Mouse (Mus musculus) hindbrain, embryonic 10.5 days (tissue): ENCODE measurements around the gene Myo3b. TPM values are rescaled to one million over a fixed set of nuclear protein-coding genes. Genes with fewer than 3 reads are reported as not detected.

ENCODE experiments used
- DNase-seq: peaks from one replicate; pipeline ENCODE4 v3.0.0-alpha.2; 2017; ENCODE audit warnings: low spot score
- H3K27ac ChIP-seq: fragments of 300-500 bp; sonication (generic); 2 replicates; pipeline ENCODE4 v1.5.1; 2016; ENCODE audit warnings: mild to moderate bottlenecking, moderate library complexity
- H3K27me3 ChIP-seq: fragments of 300-500 bp; sonication (generic); 2 replicates; pipeline ENCODE4 v1.6.1; 2016; ENCODE audit warnings: mild to moderate bottlenecking; ENCODE audit not compliant: poor library complexity, insufficient read depth, severe bottlenecking
- H3K36me3 ChIP-seq: fragments of 300-500 bp; sonication (generic); 2 replicates; pipeline ENCODE4 v1.6.1; 2016; ENCODE audit warnings: mild to moderate bottlenecking, moderate library complexity
- H3K4me1 ChIP-seq: fragments of 300-500 bp; sonication (generic); replicated peaks from 2 replicates; pipeline ENCODE4 v1.6.1; 2016; ENCODE audit warnings: mild to moderate bottlenecking
- H3K4me3 ChIP-seq: fragments of 300-500 bp; sonication (generic); 2 replicates; pipeline ENCODE4 v1.5.1; 2016; ENCODE audit warnings: mild to moderate bottlenecking, moderate library complexity
- H3K9me3 ChIP-seq: fragments of 300-500 bp; sonication (generic); 2 replicates; pipeline ENCODE4 v1.6.1; 2016; ENCODE audit warnings: mild to moderate bottlenecking, moderate library complexity
- WGBS: fragments of 180-500 bp; shearing (Covaris S2); methylation state at CpG from one replicate; pipeline ENCODE4 v1.1.7; 2016; 5-methylcytosine and 5-hydroxymethylcytosine counted together
- polyA plus RNA-seq: library from polyadenylated mRNA; unstranded; fragments of >200 nt; fragmentation: Nextera tagmentation; extraction: Ambion mirVana; gene quantifications from 2 replicates; pipeline ENCODE4 v1.2.1, GENCODE M21; 2016

Gene Myo3b
- polyA plus RNA-seq, 1 experiment from 2014 or later: not detected

- WGBS: 88% methylated on average over 8 of the region's 8 CpGs
- Histone ChIP-seq H3K4me1 (peaks cover 17% of the 10 kb centered on the region), H3K36me3 (no peaks in the 10 kb centered on the region), H3K27me3 (0 out of 2 replicates have a peak, but pooled peaks cover 3% of the 10 kb centered on the region), H3K4me3 (no peak overlapping the region), H3K27ac (no peak overlapping the region), H3K9me3 (no peaks in the 10 kb centered on the region)
- DNase-seq: no peak
These were observed 301.3 kb downstream of the Myo3b start for GRCm38 (mm10) chr2:70340224-70340623.

DNA sequence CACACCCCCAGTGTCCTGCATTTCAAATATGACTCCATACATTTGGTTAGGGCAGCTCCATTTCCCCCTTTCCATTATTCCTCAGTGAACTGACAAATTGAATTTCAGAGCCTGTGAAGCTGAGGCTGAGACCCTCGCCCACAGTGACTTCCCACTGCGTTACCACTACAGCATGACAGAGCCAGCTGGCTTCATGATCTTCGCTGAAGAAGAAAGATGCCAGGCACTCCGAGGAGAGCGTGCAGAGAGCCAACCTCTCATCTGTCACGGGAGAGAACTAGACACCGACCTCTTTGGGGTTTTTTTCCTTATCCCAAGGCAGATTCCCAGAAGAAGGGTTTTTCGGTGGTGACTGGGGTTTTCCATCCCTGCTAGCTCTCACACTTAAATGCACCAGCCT is 306.2 kb downstream of the Myo3b start:
- no peaks in the 10 kb centered on the region for H3K36me3 ChIP-seq
- H3K4me1 ChIP-seq: peaks cover 2% of the 10 kb centered on the region; the same call in 1 of the 2 replicates
- H3K27me3 ChIP-seq: 0 out of 2 replicates have a peak, but pooled peaks cover 3% of the 10 kb centered on the region
- no peak overlapping the region for H3K27ac ChIP-seq
- 71% methylated on average over 8 of the region's 8 CpGs for WGBS
- no peak for DNase-seq
- no peaks in the 10 kb centered on the region for H3K9me3 ChIP-seq
- no peak overlapping the region for H3K4me3 ChIP-seq

DNA sequence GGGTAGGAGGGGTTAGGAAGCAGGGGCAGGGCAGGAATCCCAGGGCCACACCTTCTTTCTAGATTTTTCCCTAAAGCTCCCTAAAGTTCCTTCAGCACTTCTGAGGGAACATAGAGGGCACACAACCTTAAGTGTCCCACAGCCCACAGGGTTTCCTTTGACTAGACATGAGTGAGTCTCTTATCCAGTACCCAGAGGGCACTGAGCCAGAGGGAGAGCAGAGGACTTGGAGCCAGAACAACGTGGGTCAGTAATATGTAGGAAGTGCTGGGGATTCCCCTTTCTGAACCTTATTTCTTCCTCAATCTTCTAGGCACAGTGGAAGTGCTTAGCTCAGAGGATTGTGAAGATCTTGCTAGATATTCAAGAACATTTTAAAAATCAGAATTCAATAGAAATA is 308.6 kb downstream of the Myo3b start:
- H3K27ac ChIP-seq: no peak overlapping the region
- H3K36me3 ChIP-seq: no peaks in the 10 kb centered on the region
- WGBS: 40% methylated on average over 1 of the region's 1 CpGs
- H3K4me3 ChIP-seq: no peak overlapping the region
- DNase-seq: no peak
- H3K9me3 ChIP-seq: no peaks in the 10 kb centered on the region
- 0 out of 2 replicates have a peak, but pooled peaks cover 3% of the 10 kb centered on the region for H3K27me3 ChIP-seq
- no peaks in the 10 kb centered on the region for H3K4me1 ChIP-seq

DNA sequence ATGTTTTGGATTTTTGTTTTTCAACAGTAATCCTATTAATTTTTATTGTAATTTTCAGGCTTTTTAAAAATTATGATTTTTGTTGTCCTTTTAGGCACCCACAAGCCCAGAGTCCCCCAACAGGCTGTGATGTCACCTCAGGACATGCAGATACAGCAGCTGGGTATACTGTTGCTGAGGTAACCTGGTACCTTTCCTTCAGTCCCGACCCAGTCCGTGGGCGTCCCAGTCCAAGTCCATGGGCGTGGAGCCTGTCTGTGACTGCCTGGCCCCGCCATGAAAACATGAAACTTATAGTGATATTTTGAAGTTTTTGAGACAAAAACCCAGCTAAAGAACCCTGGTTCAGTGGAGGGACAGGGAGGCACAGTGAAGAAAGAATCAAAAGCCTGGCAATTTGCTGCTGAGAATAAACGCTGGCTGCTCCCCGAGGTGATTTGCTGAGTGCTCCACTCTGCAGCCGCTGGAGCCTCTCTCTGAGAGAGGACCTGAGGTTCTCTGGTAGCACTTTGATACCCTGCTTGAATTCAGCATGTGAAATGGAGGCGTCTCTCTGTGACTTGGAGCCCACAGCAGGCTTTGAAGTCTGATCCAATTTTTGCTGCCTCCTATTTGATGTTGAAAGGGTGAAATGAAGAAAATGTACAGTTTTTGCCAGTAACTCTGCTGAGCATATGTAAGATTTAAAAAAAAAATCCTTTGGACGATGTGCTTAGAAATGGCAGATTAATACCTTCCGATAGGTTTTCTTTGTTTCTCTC is 310.0 kb downstream of the Myo3b start:
- Histone ChIP-seq H3K27me3 (no peaks in the 10 kb centered on the region), H3K27ac (no peak overlapping the region), H3K4me3 (no peak overlapping the region), H3K9me3 (no peaks in the 10 kb centered on the region), H3K4me1 (no peaks in the 10 kb centered on the region), H3K36me3 (no peaks in the 10 kb centered on the region)
- 75% methylated on average over 11 of the region's 11 CpGs for WGBS
- DNase-seq: no peak

DNA sequence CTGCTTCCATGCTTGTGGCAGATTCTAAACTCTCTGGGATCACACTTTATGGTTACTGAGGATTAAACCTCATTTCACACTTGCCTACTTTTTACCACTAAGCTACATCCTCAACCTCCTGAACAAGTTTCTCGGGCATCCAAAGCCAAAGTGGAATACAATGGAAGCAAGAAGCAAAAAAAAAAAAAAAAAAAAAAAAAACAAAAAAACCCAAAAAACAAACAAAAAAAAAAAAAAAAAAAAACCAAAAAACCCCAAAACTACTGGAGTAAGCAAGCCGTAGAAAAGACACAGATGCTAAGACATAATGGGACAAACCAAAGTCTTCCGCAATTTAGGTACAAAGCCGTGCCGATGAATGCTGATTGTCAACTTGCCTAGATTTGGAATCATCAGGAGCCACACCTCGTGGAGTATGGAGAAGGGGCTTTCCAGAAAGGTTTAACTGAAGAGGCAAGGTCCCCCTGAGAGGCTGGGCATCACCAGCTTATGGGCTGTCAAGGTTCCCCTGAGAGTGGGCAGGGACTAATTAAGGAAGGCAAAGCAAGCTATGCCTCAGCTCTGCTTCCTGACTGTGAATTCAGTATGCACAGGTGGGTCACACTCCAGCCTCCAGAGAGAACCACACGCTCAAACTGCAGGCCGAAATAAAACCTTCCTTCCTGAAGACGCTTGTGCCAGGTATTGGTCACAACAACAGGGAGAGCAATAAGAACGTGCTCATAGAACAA is 313.7 kb downstream of the Myo3b start:
- no peak overlapping the region for H3K4me3 ChIP-seq
- WGBS: 86% methylated on average over 10 of the region's 10 CpGs

GRCm38 (mm10) chr2:70354056-70354455 is 315.1 kb downstream of the Myo3b start:
- Histone ChIP-seq H3K4me3 (no peak overlapping the region), H3K27me3 (no peaks in the 10 kb centered on the region), H3K27ac (no peak overlapping the region), H3K36me3 (no peaks in the 10 kb centered on the region), H3K9me3 (0 out of 2 replicates have a peak, but pooled peaks cover 4% of the 10 kb centered on the region), H3K4me1 (no peaks in the 10 kb centered on the region)
- no peak for DNase-seq
- WGBS: 84% methylated on average over 4 of the region's 4 CpGs

More for the DNA sequence above, 313.7 kb downstream of the Myo3b start:
- no peak overlapping the region for H3K27ac ChIP-seq
- H3K36me3 ChIP-seq: no peaks in the 10 kb centered on the region
- H3K9me3 ChIP-seq: 0 out of 2 replicates have a peak, but pooled peaks cover 4% of the 10 kb centered on the region
- no peak for DNase-seq
- no peaks in the 10 kb centered on the region for H3K4me1 ChIP-seq
- no peaks in the 10 kb centered on the region for H3K27me3 ChIP-seq

- no peak for DNase-seq
- Histone ChIP-seq H3K4me3 (no peak overlapping the region), H3K9me3 (0 out of 2 replicates have a peak, but pooled peaks cover 4% of the 10 kb centered on the region), H3K27me3 (no peaks in the 10 kb centered on the region), H3K36me3 (no peaks in the 10 kb centered on the region), H3K4me1 (no peaks in the 10 kb centered on the region), H3K27ac (no peak overlapping the region)
- WGBS: 76% methylated on average over 2 of the region's 2 CpGs
These were observed 316.1 kb downstream of the Myo3b start for GRCm38 (mm10) chr2:70355026-70355425.

- H3K27me3 ChIP-seq: no peaks in the 10 kb centered on the region
- H3K36me3 ChIP-seq: no peaks in the 10 kb centered on the region
- no peak overlapping the region for H3K27ac ChIP-seq
- no peaks in the 10 kb centered on the region for H3K9me3 ChIP-seq
- no peak overlapping the region for H3K4me3 ChIP-seq
- H3K4me1 ChIP-seq: no peaks in the 10 kb centered on the region
- DNase-seq: no peak
- 90% methylated on average over 6 of the region's 6 CpGs for WGBS
These were observed 330.5 kb downstream of the Myo3b start for GRCm38 (mm10) chr2:70369421-70369820.

DNA sequence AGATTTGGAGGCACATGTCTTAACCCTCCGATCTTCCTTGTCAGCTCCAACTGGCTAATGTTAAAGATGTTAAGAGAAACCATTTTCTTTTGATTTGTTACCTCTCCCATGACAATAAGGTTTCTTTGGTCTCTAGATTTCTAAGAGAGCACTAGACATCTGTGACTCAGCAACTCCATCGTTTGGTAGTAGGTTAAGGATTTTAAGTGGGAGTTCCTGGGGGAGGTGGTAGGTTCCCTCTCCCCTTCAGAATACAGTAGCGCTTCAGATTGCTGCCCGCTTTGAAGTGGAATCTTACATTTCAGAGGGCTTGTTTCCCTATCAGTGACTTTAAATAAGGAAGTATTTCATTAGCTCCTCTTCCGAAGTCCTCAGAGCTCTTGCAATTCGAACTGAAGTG is 340.4 kb downstream of the Myo3b start:
- WGBS: 68% methylated on average over 6 of the region's 6 CpGs
- Histone ChIP-seq H3K27me3 (no peaks in the 10 kb centered on the region), H3K4me3 (no peak overlapping the region), H3K4me1 (no peaks in the 10 kb centered on the region), H3K27ac (no peak overlapping the region), H3K9me3 (no peaks in the 10 kb centered on the region), H3K36me3 (no peaks in the 10 kb centered on the region)
- DNase-seq: no peak

- Histone ChIP-seq H3K4me1 (no peaks in the 10 kb centered on the region), H3K9me3 (no peaks in the 10 kb centered on the region), H3K27ac (no peak overlapping the region), H3K27me3 (no peaks in the 10 kb centered on the region), H3K4me3 (no peak overlapping the region), H3K36me3 (no peaks in the 10 kb centered on the region)
- 45% methylated on average over 6 of the region's 6 CpGs for WGBS
- DNase-seq: no peak
These were observed 341.0 kb downstream of the Myo3b start for GRCm38 (mm10) chr2:70379939-70380338.

DNA sequence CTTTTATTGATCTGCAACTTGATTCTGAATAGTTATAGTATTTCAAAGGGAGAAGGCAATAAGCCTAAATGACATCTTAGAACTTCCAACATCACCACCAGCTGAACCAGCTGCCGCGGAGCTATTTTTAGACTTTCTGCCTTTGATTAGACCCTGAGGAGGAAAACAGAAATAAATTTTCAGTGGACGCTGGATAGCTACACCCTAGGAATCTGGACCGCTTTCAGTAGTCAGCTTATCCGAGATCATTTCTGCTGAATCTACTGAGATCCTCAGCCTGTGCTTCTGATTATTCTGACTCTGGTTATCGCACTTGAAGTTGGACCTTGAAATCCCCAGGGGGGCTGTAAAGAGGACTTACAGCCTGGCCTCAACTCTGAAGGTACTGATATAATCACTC is 349.7 kb downstream of the Myo3b start:
- Histone ChIP-seq H3K4me3 (no peak overlapping the region), H3K4me1 (peaks cover 11% of the 10 kb centered on the region; the same call in 1 of the 2 replicates), H3K9me3 (no peaks in the 10 kb centered on the region), H3K27ac (no peak overlapping the region), H3K27me3 (no peaks in the 10 kb centered on the region), H3K36me3 (no peaks in the 10 kb centered on the region)
- WGBS: 76% methylated on average over 6 of the region's 6 CpGs
- no peak for DNase-seq

DNA sequence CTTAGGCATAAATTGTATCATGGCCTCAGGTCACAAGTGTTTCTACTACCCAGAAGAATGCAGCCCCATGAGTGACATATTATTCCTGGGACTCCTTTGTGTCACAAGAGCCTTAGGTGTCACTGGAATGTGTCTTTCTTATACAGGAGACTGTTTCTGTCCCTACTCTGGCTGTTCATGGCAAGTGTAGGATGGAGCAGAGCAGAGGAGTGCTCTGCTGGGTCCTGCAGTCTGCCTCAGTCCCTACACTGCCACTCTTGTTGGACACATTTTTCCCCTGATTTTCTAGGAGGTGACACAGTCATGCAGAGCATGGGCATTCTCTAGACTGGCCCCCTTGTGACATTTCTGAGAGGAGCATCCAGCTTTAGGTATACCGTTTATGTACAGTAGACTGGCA is 350.2 kb downstream of the Myo3b start:
- H3K9me3 ChIP-seq: no peaks in the 10 kb centered on the region
- H3K36me3 ChIP-seq: no peaks in the 10 kb centered on the region
- H3K27ac ChIP-seq: no peak overlapping the region
- peaks cover 11% of the 10 kb centered on the region; the same call in 1 of the 2 replicates for H3K4me1 ChIP-seq
- 92% methylated on average over 1 of the region's 1 CpGs for WGBS
- H3K27me3 ChIP-seq: no peaks in the 10 kb centered on the region
- H3K4me3 ChIP-seq: no peak overlapping the region
- no peak for DNase-seq

GRCm38 (mm10) chr2:70397734-70398276 is 358.9 kb downstream of the Myo3b start:
- Histone ChIP-seq H3K4me3 (no peak overlapping the region), H3K27ac (no peak overlapping the region), H3K9me3 (no peaks in the 10 kb centered on the region), H3K36me3 (no peaks in the 10 kb centered on the region), H3K4me1 (no peaks in the 10 kb centered on the region), H3K27me3 (no peaks in the 10 kb centered on the region)
- WGBS: 86% methylated on average over 9 of the region's 9 CpGs
- no peak for DNase-seq
